Mouse (Mus musculus) adrenal gland (tissue): ENCODE data around the gene Actr3b.

Experiments used
- intact Hi-C: fragments of 180-260 bp; cut with DNase I; formaldehyde crosslinking; loops from one replicate; pipeline ENCODE4 v1.15.1; 2025

Actr3b gene

DNA sequence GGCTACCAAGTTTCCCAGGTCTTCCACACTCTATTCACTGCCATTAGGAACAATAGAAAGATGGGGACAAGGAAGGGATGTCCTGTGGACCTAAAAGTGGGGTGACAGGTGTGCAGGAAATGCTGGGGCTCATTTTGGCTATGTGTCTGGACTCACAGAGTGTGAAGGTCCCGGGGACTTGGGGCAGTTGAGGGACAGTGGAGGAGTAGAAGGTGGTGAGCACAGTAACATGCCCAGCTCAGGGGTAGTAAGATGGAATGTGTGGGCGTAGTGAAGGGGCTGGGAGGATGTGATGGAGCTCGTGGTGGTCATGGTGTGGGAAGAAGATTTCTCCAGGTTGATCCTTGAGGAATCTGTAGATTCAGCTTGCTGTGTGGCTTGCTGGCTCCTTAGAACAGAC, 118.2 kb downstream of the Actr3b start:
- intact Hi-C loops = loop anchor here (10.0 kb wide), 1 partner anchor 997 kb away; no protein-coding TSS in a partner anchor

GRCm38 (mm10) chr5:25886708-25887107, 126.9 kb downstream of the Actr3b start:
- intact Hi-C loops = no loop called here

GRCm38 (mm10) chr5:25889746-25890382, 130.1 kb downstream of the Actr3b start:
- intact Hi-C loops = no loop called here

GRCm38 (mm10) chr5:25891321-25891720, 131.5 kb downstream of the Actr3b start:
- intact Hi-C loops = no loop called here
